In the genomic region with DNA sequence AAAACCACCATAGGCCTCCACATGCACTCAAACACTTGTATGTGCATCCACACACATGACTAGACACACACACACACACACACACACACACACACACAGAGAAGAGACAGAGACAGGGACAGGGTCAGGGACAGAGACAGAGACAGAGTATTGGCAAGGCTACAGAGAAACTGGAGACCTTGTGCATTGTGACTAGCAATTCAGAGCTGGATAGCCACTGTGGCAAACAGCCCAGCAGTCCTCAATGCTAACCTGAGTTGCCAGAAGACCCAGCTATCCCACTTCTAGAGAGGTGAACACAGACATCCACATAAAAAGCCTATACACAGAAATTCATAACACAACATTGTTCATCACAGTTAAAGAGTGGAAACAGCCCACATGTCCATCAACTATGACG, we compare ENCODE assay signal across 14 mouse cellular contexts.
"Had no signal": no experiment of that assay in that cellular context is flagged by ENCODE, and none has a peak within 500 bp of the region (broad histone marks: within the 10 kb centered on the region; RNA-seq: fewer than 3 reads in every experiment).

No protein-coding gene starts in this region.

- DNase-seq: gastrocnemius, postnatal 14 days; gastrocnemius, postnatal 36 days; heart, adult 11 months; heart, adult 2 months; heart, postnatal 14 days; heart, postnatal 36 days; kidney, adult 11 months; kidney, adult 2 months; kidney, adult 9 months; kidney, postnatal 14 days; kidney, postnatal 36 days; layer of hippocampus, adult 9-11 months; layer of hippocampus, postnatal 36 days; left cerebral cortex, postnatal 4 days had no signal
